9 mouse cellular contexts compared by ENCODE assay signal in the genomic region with DNA sequence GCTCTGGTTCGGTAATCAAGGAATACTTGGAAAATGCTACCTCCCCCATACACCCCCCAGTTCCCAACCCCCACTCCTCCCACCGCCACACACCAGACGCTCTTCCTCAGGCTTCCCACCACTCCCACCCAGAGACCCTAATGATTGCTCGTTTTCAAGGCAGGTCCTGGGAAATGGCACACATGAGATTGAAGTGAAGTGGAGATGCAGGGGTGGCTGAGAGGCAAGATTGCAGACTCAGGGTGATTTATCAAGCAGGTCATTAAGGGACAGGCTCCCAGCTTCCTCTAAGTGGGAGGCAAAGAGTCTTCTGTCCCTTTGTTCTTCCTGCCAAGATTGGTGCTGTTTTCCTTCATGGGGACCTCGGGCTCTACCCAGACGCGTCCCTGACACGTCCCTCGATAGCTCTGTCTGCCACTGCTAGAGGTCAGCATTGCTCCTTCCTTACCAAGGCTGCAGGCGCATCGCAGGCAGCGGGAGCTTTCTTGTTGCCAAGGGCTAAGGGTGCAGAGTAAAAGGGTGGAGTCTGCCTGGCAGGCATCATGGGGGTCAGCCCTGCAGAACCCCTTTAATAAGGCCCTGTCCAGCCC.
DNase-seq lines count a peak whose midpoint lies in the region; ATAC-seq lines count a peak whose summit lies in the region.
"Had no signal": no experiment of that assay in that cellular context is flagged by ENCODE, and none has a peak within 500 bp of the region (broad histone marks: within the 10 kb centered on the region; RNA-seq: fewer than 3 reads in every experiment).

No protein-coding gene starts in this region.

- H3K9me3 ChIP-seq in liver, embryonic 16.5 days (replicated peaks; ENCODE audit: control insufficient read depth, low read length), result no peaks in the 10 kb centered on the region
- H3K9me3 ChIP-seq: limb, embryonic 12.5 days had no signal

- no peaks in the 10 kb centered on the region for H3K36me3 ChIP-seq in liver, embryonic 16.5 days (ENCODE audit: control insufficient read depth, insufficient read depth)
- H3K36me3 ChIP-seq: limb, embryonic 12.5 days had no signal

- H3K4me2 ChIP-seq in liver, embryonic 16.5 days (ENCODE audit: low read depth, low read length), result no peak overlapping the region
- H3K4me2 ChIP-seq: limb, embryonic 12.5 days had no signal

- H3K4me3 ChIP-seq in liver, embryonic 16.5 days (ENCODE audit: low read depth, low read length), result no peak overlapping the region
- H3K4me3 ChIP-seq: limb, embryonic 12.5 days had no signal

- no peak overlapping the region for H3K27ac ChIP-seq in liver, embryonic 16.5 days (ENCODE audit: low read length)
- H3K27ac ChIP-seq: limb, embryonic 12.5 days had no signal

- H3K9ac ChIP-seq in liver, embryonic 16.5 days (ENCODE audit: low read depth, low read length), result no peak overlapping the region
- H3K9ac ChIP-seq: limb, embryonic 12.5 days had no signal

- no peaks in the 10 kb centered on the region for H3K27me3 ChIP-seq in liver, embryonic 16.5 days (ENCODE audit: control insufficient read depth, insufficient read depth, low read depth, low read length)
- H3K27me3 ChIP-seq: limb, embryonic 12.5 days had no signal

- no peak for ATAC-seq in cerebellum, adult (ENCODE audit: insufficient number of reproducible peaks, low FRiP score, low TSS enrichment)
- peak; percentile 64 for ATAC-seq in liver, embryonic 16.5 days (ENCODE audit: low read depth)
- ATAC-seq in frontal cortex, adult (ENCODE audit: low TSS enrichment), result no peak

- peak; percentile 20 for DNase-seq in cerebellum, adult 11 months
- peak; percentile 26 for DNase-seq in adipocyte (ENCODE audit: low spot score)
- DNase-seq in embryo, embryonic 9.5 days (ENCODE audit: extremely low spot score), result peak; percentile 44
- DNase-seq in heart, postnatal 4 days, result peak; percentile 48
- peak; percentile 65 for DNase-seq in retina, embryonic 14.5 days (ENCODE audit: low spot score)

- H3K4me1 ChIP-seq in liver, embryonic 16.5 days (ENCODE audit: control insufficient read depth, low read depth, low read length), result no peaks in the 10 kb centered on the region

- WGBS in liver, embryonic 16.5 days (ENCODE audit: insufficient replicate concordance), result 30% methylated on average over 12 of the region's 12 CpGs
